Mouse (Mus musculus): ENCODE measurements around the gene Agk. TPM values are rescaled to one million over a fixed set of nuclear protein-coding genes. Genes with fewer than 3 reads are reported as not detected.

Gene Agk
- total RNA-seq, 4 experiments from 2014 or later = 14.4 to 18.6 (median 17.4) TPM

DNA sequence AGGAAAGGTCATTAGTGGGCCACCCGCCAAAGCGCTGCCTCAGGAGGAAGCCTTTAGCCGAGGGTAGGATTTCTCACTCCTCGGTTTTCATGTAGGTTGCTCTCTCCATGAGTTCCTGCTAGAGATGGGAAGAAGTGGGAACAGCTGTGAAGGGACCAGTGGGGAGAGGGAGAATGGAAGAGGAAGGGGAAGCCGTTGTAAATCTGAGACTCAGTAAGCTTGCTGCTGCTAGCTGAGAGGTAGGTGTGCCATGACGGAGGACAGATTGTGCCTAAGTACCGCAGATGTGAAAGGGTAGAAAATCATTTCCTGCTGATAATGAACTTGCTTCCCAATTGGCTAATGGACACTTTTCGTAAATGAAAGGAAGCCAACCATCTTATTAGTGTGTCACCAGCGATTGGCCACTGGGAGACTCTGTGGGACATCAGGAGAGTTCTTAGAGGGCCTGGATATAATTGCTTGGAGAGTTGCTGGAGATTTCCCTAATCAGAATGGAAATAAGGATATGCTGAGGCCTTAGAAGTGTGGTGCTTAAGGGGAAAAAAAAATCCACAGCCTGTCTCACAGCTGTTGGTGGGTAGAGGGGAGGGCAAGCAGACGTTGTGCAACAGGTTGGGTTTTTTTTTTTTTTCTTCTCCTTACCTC, 118.4 kb downstream of the Agk start:
- DNase-seq (ENCODE audit: low spot score) = no peak

Other genes with a start within 250 kb of the Agk start
- gene E330009J07Rik, start 111.0 kb downstream of the Agk start, total RNA-seq (2022) = 1 to 10 TPM; 3.7 to 6.1 (median 5.0) TPM
- gene Wee2, start 113.9 kb downstream of the Agk start, total RNA-seq (2022) = not detected
- gene Ssbp1, start 146.2 kb downstream of the Agk start, total RNA-seq (2022) = 10 to 100 TPM; 29.8 to 43.8 (median 33.9) TPM
- gene Tas2r137, start 166.1 kb downstream of the Agk start, total RNA-seq (2022) = under 1 TPM in 3 of 4 experiments, not detected in 1; 0.25 to 0.28 (median 0.26) TPM
- not detected for gene Tas2r108, start 168.4 kb downstream of the Agk start, total RNA-seq (2022)
- not detected for gene Prss37, start 194.3 kb downstream of the Agk start, total RNA-seq (2022)
- gene Olfr461, start 229.9 kb downstream of the Agk start, total RNA-seq (2022) = not detected
- not detected for gene Olfr460, start 244.3 kb downstream of the Agk start, total RNA-seq (2022)